Mouse (Mus musculus) embryonic facial prominence, embryonic 12.5 days (tissue): ENCODE data around the gene Cenpq. TPM values are rescaled to one million over a fixed set of nuclear protein-coding genes. Genes with fewer than 3 reads are reported as not detected.

Source experiments
- ATAC-seq: fragments of 200-750 bp; cut with Nextera tagmentation; 2 replicates; pipeline ENCODE4 v1.8.0; 2017; ENCODE audit not compliant: insufficient number of reproducible peaks, insufficient read depth, low FRiP score, low TSS enrichment
- H3K27ac ChIP-seq: fragments of 300-500 bp; sonication (generic); 2 replicates; pipeline ENCODE4 v1.5.1; 2016; ENCODE audit warnings: mild to moderate bottlenecking
- H3K27me3 ChIP-seq: fragments of 300-500 bp; sonication (generic); 2 replicates; pipeline ENCODE4 v1.6.1; 2016; ENCODE audit warnings: mild to moderate bottlenecking, moderate library complexity
- H3K36me3 ChIP-seq: fragments of 300-500 bp; sonication (generic); 2 replicates; pipeline ENCODE4 v1.6.1; 2016; ENCODE audit warnings: mild to moderate bottlenecking
- H3K4me1 ChIP-seq: fragments of 300-500 bp; sonication (generic); 2 replicates; pipeline ENCODE4 v1.6.1; 2016
- H3K4me2 ChIP-seq: fragments of 300-500 bp; sonication (generic); replicated peaks from 2 replicates; pipeline ENCODE4 v1.6.1; 2016; ENCODE audit warnings: mild to moderate bottlenecking, moderate library complexity
- H3K4me3 ChIP-seq: fragments of 300-500 bp; sonication (generic); 2 replicates; pipeline ENCODE4 v1.5.1; 2016; ENCODE audit warnings: mild to moderate bottlenecking
- H3K9ac ChIP-seq: fragments of 300-500 bp; sonication (generic); 2 replicates; pipeline ENCODE4 v1.6.1; 2016; ENCODE audit warnings: mild to moderate bottlenecking, moderate library complexity
- H3K9me3 ChIP-seq: fragments of 300-500 bp; sonication (generic); 2 replicates; pipeline ENCODE4 v1.6.1; 2016; ENCODE audit warnings: mild to moderate bottlenecking, moderate library complexity
- WGBS: fragments of 180-500 bp; shearing (Covaris S2); methylation state at CpG from one replicate; pipeline ENCODE4 v1.1.7; 2016; 5-methylcytosine and 5-hydroxymethylcytosine counted together
- polyA plus RNA-seq: library from polyadenylated mRNA; unstranded; fragments of >200 nt; fragmentation: Nextera tagmentation; extraction: Ambion mirVana; gene quantifications from 2 replicates; pipeline ENCODE4 v1.2.1, GENCODE M21; 2016

Gene Cenpq
- polyA plus RNA-seq, 1 experiment from 2014 or later: 28.6 TPM

- no peak overlapping the region for H3K4me3 ChIP-seq
- H3K4me2 ChIP-seq: no peak overlapping the region
- H3K9me3 ChIP-seq: no peaks in the 10 kb centered on the region
- no peaks in the 10 kb centered on the region for H3K27me3 ChIP-seq
- no peaks in the 10 kb centered on the region for H3K4me1 ChIP-seq
- ATAC-seq: no peak
- H3K9ac ChIP-seq: no peak overlapping the region
- no peak overlapping the region for H3K27ac ChIP-seq
- 77% methylated on average over 4 of the region's 4 CpGs for WGBS
- H3K36me3 ChIP-seq: no peaks in the 10 kb centered on the region
These were observed 46.9 kb downstream of the Cenpq start for GRCm38 (mm10) chr17:40887849-40888536.

DNA sequence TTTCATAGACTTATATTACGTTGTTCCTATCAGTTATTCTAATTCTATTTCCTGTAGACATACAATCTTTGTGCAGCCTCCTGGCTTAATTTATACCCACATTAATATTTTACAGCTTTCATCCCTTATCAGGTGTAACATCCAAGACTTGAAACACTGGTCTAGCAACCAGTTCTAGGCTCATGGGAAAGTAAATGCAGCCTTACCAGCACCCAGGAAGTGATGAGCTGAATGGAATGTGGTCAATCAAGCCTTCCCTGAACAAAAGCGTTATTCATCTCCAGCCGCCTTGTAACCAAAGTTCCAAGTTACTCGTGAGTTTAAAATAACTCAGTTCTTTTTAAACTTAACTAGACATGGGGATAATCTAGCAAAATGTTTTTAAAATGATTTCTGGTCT lies 49.7 kb downstream of the Cenpq start:
- Histone ChIP-seq H3K27me3 (no peaks in the 10 kb centered on the region), H3K4me3 (no peak overlapping the region), H3K9ac (no peak overlapping the region), H3K27ac (no peak overlapping the region), H3K4me1 (no peaks in the 10 kb centered on the region), H3K4me2 (no peak overlapping the region), H3K36me3 (no peaks in the 10 kb centered on the region), H3K9me3 (no peaks in the 10 kb centered on the region)
- 77% methylated on average over 4 of the region's 4 CpGs for WGBS
- no peak for ATAC-seq

DNA sequence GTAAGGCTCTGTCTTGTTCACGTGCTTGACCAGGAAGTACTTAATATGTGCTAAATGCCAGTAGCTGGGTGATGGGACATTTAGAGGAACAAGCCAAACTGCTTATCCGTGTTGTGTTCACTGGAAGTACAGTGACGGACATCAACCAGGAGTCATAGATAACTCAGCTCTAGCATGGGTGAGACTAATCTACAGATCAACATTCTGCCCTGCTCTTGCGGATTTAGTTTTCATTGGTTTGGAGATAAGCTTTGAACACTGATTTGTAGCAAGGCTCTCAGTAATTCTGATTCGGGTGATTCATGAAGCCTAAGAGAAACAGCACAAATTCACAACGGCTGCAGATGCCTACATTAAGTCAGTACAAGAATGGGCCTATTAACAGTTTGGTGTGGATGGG lies 52.7 kb downstream of the Cenpq start:
- Histone ChIP-seq H3K27me3 (no peaks in the 10 kb centered on the region), H3K36me3 (no peaks in the 10 kb centered on the region), H3K27ac (no peak overlapping the region), H3K4me1 (no peaks in the 10 kb centered on the region), H3K9ac (no peak overlapping the region), H3K4me2 (no peak overlapping the region), H3K9me3 (no peaks in the 10 kb centered on the region), H3K4me3 (no peak overlapping the region)
- 92% methylated on average over 6 of the region's 6 CpGs for WGBS
- no peak for ATAC-seq

DNA sequence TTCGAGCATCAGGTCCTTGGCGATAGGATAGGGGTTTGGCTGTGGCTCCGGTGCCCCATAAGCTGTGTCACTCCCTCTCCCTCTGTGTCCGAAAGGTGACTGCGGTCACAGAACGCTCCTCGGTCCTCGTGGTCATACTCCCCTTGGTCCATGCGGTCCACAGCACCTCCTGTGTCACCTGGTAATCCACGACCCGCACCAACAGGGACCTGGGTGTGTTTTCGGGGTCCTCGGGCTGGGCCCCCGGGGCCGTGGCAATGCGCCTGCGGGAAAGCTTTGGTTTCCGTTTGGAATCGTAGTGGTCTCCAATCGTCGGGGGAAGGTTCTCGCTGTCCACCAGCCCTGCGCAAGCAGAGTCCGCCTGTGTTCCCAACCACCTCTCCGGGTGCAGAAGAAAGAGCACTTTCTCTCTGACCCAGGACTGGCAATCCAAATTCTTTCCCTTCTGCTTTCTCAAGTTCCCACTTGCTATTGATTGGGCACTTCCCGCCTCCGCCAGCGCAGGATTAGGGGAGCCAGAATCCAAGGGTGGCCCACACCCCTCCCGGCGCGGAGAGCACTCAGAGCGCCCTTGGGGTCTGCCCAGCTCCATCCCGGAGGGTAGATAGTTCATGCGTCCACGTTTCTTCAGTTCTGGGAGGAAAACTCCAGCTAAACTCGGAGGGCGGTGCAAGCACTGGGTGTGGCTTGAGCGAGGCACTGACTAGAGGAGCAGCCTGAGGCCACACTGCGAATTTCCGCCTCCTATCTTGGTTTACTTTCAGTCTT lies 54.7 kb downstream of the Cenpq start, which contains the start of gene 9130008F23Rik:
Gene 9130008F23Rik, minus strand, starts transcription at position 636 of the 768 bp plus-strand sequence.
- Histone ChIP-seq H3K36me3 (no peaks in the 10 kb centered on the region), H3K9ac (peak within 1 kb of the TSS; percentile 59), H3K4me2 (peak within 1 kb of the TSS; percentile 91), H3K4me3 (peak within 1 kb of the TSS; percentile 56), H3K27ac (no peak within 1 kb of the TSS), H3K9me3 (no peaks in the 10 kb centered on the region), H3K27me3 (no peaks in the 10 kb centered on the region), H3K4me1 (no peaks in the 10 kb centered on the region)
- WGBS: under 1% methylated on average over 40 of the region's 40 CpGs
- peak; percentile 63 for ATAC-seq

GRCm38 (mm10) chr17:40879528-40879923 lies 55.3 kb downstream of the Cenpq start:
- Histone ChIP-seq H3K4me1 (no peaks in the 10 kb centered on the region), H3K27me3 (no peaks in the 10 kb centered on the region), H3K27ac (no peak overlapping the region), H3K4me3 (peak overlapping the region; percentile 56), H3K4me2 (peak overlapping the region; percentile 91), H3K36me3 (no peaks in the 10 kb centered on the region), H3K9me3 (no peaks in the 10 kb centered on the region), H3K9ac (peak overlapping the region; percentile 59; the same call in 1 of the 2 replicates)
- WGBS: 9% methylated on average over 6 of the region's 6 CpGs
- ATAC-seq: no peak

- Histone ChIP-seq H3K4me3 (no peak overlapping the region), H3K36me3 (no peaks in the 10 kb centered on the region), H3K27ac (no peak overlapping the region), H3K9ac (no peak overlapping the region), H3K9me3 (no peaks in the 10 kb centered on the region), H3K4me2 (0 out of 2 replicates have a peak overlapping the region, but pooled peaks have one; percentile 9), H3K27me3 (no peaks in the 10 kb centered on the region), H3K4me1 (no peaks in the 10 kb centered on the region)
- ATAC-seq: no peak
- WGBS: 43% methylated on average over 3 of the region's 3 CpGs
These were observed 57.1 kb downstream of the Cenpq start for GRCm38 (mm10) chr17:40877741-40878140.

DNA sequence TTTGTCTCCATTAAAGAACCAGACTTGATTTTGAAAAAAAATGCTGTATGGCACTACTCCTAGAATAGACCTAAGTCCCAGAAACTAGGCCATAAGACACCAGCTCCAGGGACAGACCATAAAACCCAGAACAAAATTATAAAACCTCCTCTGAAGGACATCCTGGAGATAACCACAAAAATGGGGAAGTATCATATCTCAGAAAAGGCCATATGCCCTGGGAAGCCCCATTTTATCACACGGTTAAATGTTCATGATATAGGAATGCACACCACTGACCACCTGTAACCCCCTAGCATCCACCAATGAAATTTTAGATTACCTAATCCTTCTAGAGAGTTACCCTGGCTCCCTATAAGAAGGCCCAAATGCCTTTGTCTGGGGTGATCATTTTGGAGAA lies 59.3 kb downstream of the Cenpq start:
- Histone ChIP-seq H3K9ac (no peak overlapping the region), H3K9me3 (no peaks in the 10 kb centered on the region), H3K27me3 (no peaks in the 10 kb centered on the region), H3K27ac (no peak overlapping the region), H3K4me2 (no peak overlapping the region), H3K4me3 (no peak overlapping the region), H3K4me1 (no peaks in the 10 kb centered on the region), H3K36me3 (no peaks in the 10 kb centered on the region)
- no peak for ATAC-seq
- WGBS: 100% methylated on average over 1 of the region's 1 CpGs

- no peaks in the 10 kb centered on the region for H3K27me3 ChIP-seq
- H3K4me2 ChIP-seq: no peak overlapping the region
- H3K27ac ChIP-seq: no peak overlapping the region
- no peaks in the 10 kb centered on the region for H3K9me3 ChIP-seq
- no peak for ATAC-seq
- no peak overlapping the region for H3K9ac ChIP-seq
- H3K4me3 ChIP-seq: no peak overlapping the region
- 84% methylated on average over 3 of the region's 3 CpGs for WGBS
- H3K4me1 ChIP-seq: no peaks in the 10 kb centered on the region
- H3K36me3 ChIP-seq: no peaks in the 10 kb centered on the region
These were observed 60.1 kb downstream of the Cenpq start for GRCm38 (mm10) chr17:40874701-40875100.

- H3K4me2 ChIP-seq: no peak overlapping the region
- no peak for ATAC-seq
- WGBS: 49% methylated on average over 2 of the region's 2 CpGs
- H3K36me3 ChIP-seq: no peaks in the 10 kb centered on the region
- H3K9me3 ChIP-seq: no peaks in the 10 kb centered on the region
- no peaks in the 10 kb centered on the region for H3K27me3 ChIP-seq
- H3K9ac ChIP-seq: no peak overlapping the region
- H3K27ac ChIP-seq: no peak overlapping the region
- no peak overlapping the region for H3K4me3 ChIP-seq
- no peaks in the 10 kb centered on the region for H3K4me1 ChIP-seq
These were observed 61.2 kb downstream of the Cenpq start for GRCm38 (mm10) chr17:40873582-40874011.

Other genes with a start within 250 kb of the Cenpq start
- not detected in 2 replicates for gene Esp1, start 207.9 kb downstream of the Cenpq start, polyA plus RNA-seq
- 0.12 TPM in 1 of 2 replicates, not detected in the other for gene Crisp2, start 128.0 kb downstream of the Cenpq start, polyA plus RNA-seq
- 2.4 and 2.9 TPM in 2 replicates for gene Rhag, start 123.9 kb downstream of the Cenpq start, polyA plus RNA-seq
- 1.4 and 1.5 TPM in 2 replicates for gene 9130008F23Rik, start 54.5 kb downstream of the Cenpq start, polyA plus RNA-seq
- 0.23 and 0.38 TPM in 2 replicates for gene Glyatl3, start 20.7 kb downstream of the Cenpq start, polyA plus RNA-seq
- gene Mut, start 362 bp downstream of the Cenpq start, polyA plus RNA-seq: 34.3 and 34.6 TPM in 2 replicates